Mouse (Mus musculus) liver, postnatal 0 days (tissue): ENCODE data around the gene Aarsd1. TPM values are rescaled to one million over a fixed set of nuclear protein-coding genes. Genes with fewer than 3 reads are reported as not detected.
"Not testable (repeated sequence)": the region's sequence is repeated elsewhere in the genome, so short reads cannot be mapped to it uniquely, and the experiment has no call there.

Source experiments
- ATAC-seq: fragments of 200-750 bp; cut with Nextera tagmentation; 2 replicates; pipeline ENCODE4 v1.8.0; 2017; ENCODE audit warnings: mild to moderate bottlenecking, moderate library complexity
- DNase-seq: peaks from one replicate; pipeline ENCODE4 v3.0.0-alpha.2; 2016
- H3K27ac ChIP-seq: fragments of 300-500 bp; sonication (generic); 2 replicates; pipeline ENCODE4 v1.5.1; 2014; ENCODE audit warnings: antibody characterized with exemption, moderate library complexity, mild to moderate bottlenecking, low read depth
- H3K27me3 ChIP-seq: fragments of 300-500 bp; sonication (generic); 2 replicates; pipeline ENCODE4 v1.6.1; 2014; ENCODE audit warnings: low read length, control low read depth, mixed read lengths; ENCODE audit not compliant: insufficient read depth
- H3K36me3 ChIP-seq: fragments of 300-500 bp; sonication (generic); replicated peaks from 2 replicates; pipeline ENCODE4 v1.6.1; 2014; ENCODE audit warnings: mild to moderate bottlenecking, control low read depth, low read length, moderate library complexity, mixed read lengths; ENCODE audit not compliant: insufficient read depth
- H3K4me1 ChIP-seq: fragments of 300-500 bp; sonication (generic); 2 replicates; pipeline ENCODE4 v1.6.1; 2014; ENCODE audit warnings: antibody characterized with exemption, mild to moderate bottlenecking, control low read depth; ENCODE audit not compliant: insufficient read depth
- H3K4me2 ChIP-seq: fragments of 300-500 bp; sonication (generic); 2 replicates; pipeline ENCODE4 v1.6.1; 2014; ENCODE audit warnings: low read depth, mild to moderate bottlenecking, low read length, moderate library complexity, mixed read lengths
- H3K4me3 ChIP-seq: fragments of 300-500 bp; sonication (generic); 2 replicates; pipeline ENCODE4 v1.5.1; 2014; ENCODE audit warnings: low read depth, low read length
- H3K9ac ChIP-seq: fragments of 300-500 bp; sonication (generic); replicated peaks from 2 replicates; pipeline ENCODE4 v1.6.1; 2014; ENCODE audit warnings: mild to moderate bottlenecking, moderate library complexity
- H3K9me3 ChIP-seq: fragments of 300-500 bp; sonication (generic); 2 replicates; pipeline ENCODE4 v1.6.1; 2016; ENCODE audit warnings: mild to moderate bottlenecking, control low read depth, low read length, mixed read lengths
- CTCF ChIP-seq: sonication (generic); IDR thresholded peaks from 2 replicates; pipeline ENCODE4 v1.5.1; 2016; ENCODE audit warnings: antibody characterized with exemption, low read depth
- EP300 ChIP-seq: IDR thresholded peaks from 2 replicates; pipeline ENCODE4 v1.6.1; 2016; ENCODE audit warnings: antibody characterized with exemption, low read depth, mild to moderate bottlenecking
- WGBS: fragments of 180-500 bp; shearing (Covaris S2); extraction: QIAGEN DNeasy Blood & Tissue Kit; methylation state at CpG from one replicate; pipeline ENCODE4 v1.1.7; 2014; ENCODE audit not compliant: insufficient replicate concordance; 5-methylcytosine and 5-hydroxymethylcytosine counted together
- polyA plus RNA-seq: library from polyadenylated mRNA; unstranded; fragments of >200 nt; fragmentation: Nextera tagmentation; extraction: Ambion mirVana; gene quantifications from 2 replicates; pipeline ENCODE4 v1.2.1, GENCODE M21; 2015

Gene Aarsd1
- polyA plus RNA-seq, result 23.7 and 24.2 TPM in 2 replicates

GRCm38 (mm10) chr11:101417101-101417855 lies at the start of gene Aarsd1:
Aarsd1 (minus strand) TSS chr11:101417615.
- under 1% methylated on average over 44 of the region's 45 CpGs for WGBS
- DNase-seq (peak; percentile 89), ATAC-seq (peak; percentile 91)
- Histone ChIP-seq H3K27ac (peak within 1 kb of the TSS; percentile 60), H3K9me3 (no peaks in the 10 kb centered on the region), H3K4me2 (peak within 1 kb of the TSS; percentile 99), H3K9ac (peak within 1 kb of the TSS; percentile 90), H3K4me3 (peak within 1 kb of the TSS; percentile 97), H3K4me1 (peaks cover 7% of the 10 kb centered on the region), H3K36me3 (peaks cover 14% of the 10 kb centered on the region), H3K27me3 (no peaks in the 10 kb centered on the region)
- no peak for TF ChIP-seq EP300
- TF ChIP-seq CTCF, result no peak

DNA sequence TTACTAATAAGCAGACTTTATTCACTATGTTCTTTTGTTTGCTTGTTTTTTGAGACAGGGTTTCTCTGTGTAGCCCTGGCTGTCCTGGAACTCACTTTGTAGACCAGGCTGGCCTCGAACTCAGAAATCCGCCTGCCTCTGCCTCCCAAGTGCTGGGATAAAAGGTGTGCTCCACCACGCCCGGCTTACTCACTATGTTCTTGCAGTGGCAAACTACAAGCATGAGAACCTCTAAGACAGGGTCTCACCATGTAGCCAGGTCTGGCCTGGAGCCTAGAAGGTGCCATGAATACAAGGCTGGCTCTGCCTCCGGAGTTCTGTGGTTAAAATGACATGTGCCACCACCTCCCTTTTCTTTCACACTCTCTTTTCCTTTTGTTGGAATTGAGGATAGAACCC lies 49.1 kb upstream of the Aarsd1 start:
- Histone ChIP-seq H3K4me3 (peak overlapping the region; percentile 74), H3K4me2 (peak overlapping the region; percentile 92), H3K4me1 (peaks cover 29% of the 10 kb centered on the region), H3K27me3 (peaks cover 13% of the 10 kb centered on the region; the same call in 1 of the 2 replicates)
- 56% methylated on average over 5 of the region's 5 CpGs for WGBS
- not testable (repeated sequence) for DNase-seq, H3K9me3 ChIP-seq, H3K27ac ChIP-seq, H3K9ac ChIP-seq, H3K36me3 ChIP-seq, ATAC-seq

DNA sequence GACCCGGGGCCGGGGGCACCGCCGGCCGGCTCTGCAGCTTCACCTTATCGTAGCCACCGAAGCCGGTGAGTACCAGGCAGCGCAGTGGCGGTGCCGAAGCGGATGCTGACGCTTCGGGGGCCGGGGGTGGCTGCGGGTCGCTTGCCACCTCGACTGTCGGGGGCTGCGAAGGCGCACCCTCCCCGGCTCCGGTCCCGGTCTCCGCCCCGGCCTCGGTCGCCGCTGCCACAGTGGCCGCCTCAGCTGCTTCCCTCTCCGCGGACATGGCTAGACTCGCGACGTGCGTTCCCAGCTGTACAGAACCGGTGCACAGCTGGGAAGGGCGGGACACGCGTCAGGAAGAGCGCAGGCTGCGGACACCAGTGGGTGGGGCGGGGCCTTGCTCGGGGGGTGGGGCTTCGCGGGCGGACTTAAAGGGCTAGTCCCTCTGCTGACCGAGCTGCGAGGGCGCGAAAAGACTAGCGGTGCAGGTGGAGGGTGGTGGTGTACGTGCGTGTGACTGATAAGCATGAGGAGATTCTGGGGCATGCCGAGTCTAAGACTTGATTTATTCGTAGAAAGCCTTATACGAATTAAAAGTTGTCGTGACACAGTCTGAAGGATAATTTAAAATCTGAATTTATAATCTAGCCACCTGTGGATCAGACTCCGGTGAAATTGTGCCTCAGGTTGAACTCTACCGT lies 48.6 kb upstream of the Aarsd1 start, which contains the start of gene Vat1:
Gene Vat1, minus strand, starts transcription at position 362 of the 683 bp plus-strand sequence.
- peaks cover 13% of the 10 kb centered on the region; the same call in 1 of the 2 replicates for H3K27me3 ChIP-seq
- TF ChIP-seq EP300 (no peak), CTCF (no peak)
- DNase-seq (peak; percentile 88), ATAC-seq (peak; percentile 53)
- H3K36me3 ChIP-seq, result no peaks in the 10 kb centered on the region
- H3K27ac ChIP-seq, result peak within 1 kb of the TSS; percentile 46
- 1% methylated on average over 60 of the region's 60 CpGs for WGBS
- H3K4me2 ChIP-seq, result peak within 1 kb of the TSS; percentile 92
- H3K9me3 ChIP-seq, result no peaks in the 10 kb centered on the region
- H3K4me3 ChIP-seq, result peak within 1 kb of the TSS; percentile 74
- H3K4me1 ChIP-seq, result peaks cover 29% of the 10 kb centered on the region
- H3K9ac ChIP-seq, result peak within 1 kb of the TSS; percentile 70

DNA sequence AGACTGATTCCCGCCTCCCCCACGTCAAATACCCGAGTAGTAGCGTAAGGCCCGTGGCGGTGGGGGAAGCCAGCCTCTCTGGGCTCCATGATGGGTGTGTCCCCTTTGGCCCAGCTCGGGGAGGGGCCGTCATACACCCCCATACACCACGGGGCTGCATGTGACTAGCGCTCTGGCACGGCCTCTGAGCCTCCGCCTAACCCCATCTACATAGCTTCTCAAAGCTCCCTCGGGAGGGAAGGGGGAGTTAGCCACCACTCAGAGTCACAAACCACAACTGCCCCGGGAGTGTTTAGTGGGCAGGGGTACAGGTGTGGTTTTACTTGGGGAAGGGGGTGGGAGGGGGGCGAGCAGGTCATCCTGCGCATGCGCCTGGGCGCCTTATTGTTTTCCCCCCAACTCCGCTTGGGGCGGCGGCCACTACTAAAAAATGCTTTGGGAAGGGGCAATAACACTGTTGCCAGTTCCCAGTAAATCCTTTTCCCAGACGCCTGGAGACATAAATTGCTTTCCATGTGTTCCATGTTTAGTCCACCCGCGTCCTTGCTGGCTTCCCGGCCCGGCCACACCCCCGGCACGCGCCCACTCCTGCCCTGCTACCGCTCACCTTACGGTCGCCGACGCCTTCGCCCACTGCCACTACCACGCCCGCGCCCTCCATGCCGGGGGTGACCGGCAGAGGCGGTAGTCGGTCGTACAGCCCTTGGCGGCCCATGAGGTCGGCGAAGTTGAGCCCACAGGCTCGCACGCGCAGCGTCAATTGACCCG lies 47.9 kb upstream of the Aarsd1 start:
- H3K27ac ChIP-seq, result peak overlapping the region; percentile 46

DNA sequence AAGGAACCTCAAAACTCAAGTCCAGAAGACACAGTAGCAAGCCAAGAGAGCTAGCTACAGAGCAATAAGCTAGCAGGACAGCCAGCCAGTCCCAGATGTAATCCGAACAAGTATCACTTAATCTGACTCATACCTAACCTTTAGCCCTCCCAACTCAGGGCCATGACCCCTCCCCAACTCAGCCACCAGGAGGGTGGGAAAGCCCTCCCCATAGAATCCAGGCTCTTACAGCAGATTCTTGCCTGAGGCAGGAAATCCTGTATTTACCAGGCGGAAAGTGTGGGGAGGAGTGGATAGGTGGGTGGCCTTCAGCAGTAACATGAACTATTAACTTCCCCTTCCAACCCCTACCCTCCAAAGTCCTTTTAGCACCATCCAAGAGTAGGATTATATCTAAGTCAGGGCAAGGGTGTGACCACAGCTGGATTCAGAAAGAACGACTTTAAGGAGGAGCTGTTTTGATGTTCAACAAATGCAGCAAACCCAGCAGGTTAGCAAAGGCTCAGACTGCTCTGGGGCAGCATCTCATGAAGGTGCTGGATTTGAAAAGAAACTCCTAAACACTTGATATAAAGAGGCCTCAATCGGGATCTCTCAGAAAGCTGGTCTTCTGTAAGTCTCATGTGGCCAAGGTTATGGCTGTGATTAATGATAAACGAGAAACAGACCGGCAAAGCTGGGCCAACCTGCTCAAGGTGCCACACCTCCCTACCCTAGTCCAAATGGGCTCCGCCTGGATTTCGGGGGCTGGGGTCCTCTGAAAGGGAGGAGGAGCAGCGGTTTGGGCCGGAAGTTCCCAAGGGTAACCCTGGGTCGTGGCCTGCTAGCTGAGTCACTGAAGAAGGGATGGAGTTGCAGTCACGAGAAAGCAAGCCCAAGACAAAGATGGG lies 47.0 kb upstream of the Aarsd1 start, which contains the start of gene Rnd2:
Gene Rnd2, plus strand, starts transcription at position 789 of the 890 bp plus-strand sequence.
- TF ChIP-seq EP300 (no peak), CTCF (no peak)
- Histone ChIP-seq H3K9ac (peak within 1 kb of the TSS; percentile 70), H3K27ac (peak within 1 kb of the TSS; percentile 46), H3K4me2 (peak within 1 kb of the TSS; percentile 92), H3K4me1 (peaks cover 31% of the 10 kb centered on the region), H3K27me3 (peaks cover 13% of the 10 kb centered on the region; the same call in 1 of the 2 replicates), H3K4me3 (peak within 1 kb of the TSS; percentile 74), H3K36me3 (no peaks in the 10 kb centered on the region), H3K9me3 (no peaks in the 10 kb centered on the region)
- ATAC-seq (no peak), DNase-seq (no peak)
- WGBS, result 11% methylated on average over 12 of the region's 12 CpGs

More for the DNA sequence above, 47.9 kb upstream of the Aarsd1 start:
- Histone ChIP-seq H3K9me3 (no peaks in the 10 kb centered on the region), H3K4me2 (peak overlapping the region; percentile 92), H3K36me3 (no peaks in the 10 kb centered on the region), H3K4me1 (peaks cover 29% of the 10 kb centered on the region), H3K9ac (peak overlapping the region; percentile 70), H3K4me3 (peak overlapping the region; percentile 74), H3K27me3 (peaks cover 13% of the 10 kb centered on the region; the same call in 1 of the 2 replicates)
- 1% methylated on average over 51 of the region's 51 CpGs for WGBS
- peak; percentile 62 for DNase-seq
- peak; percentile 26 for ATAC-seq
- TF ChIP-seq EP300, result no peak
- peak; percentile 41 for TF ChIP-seq CTCF
